Mouse (Mus musculus) liver, adult 10 weeks (tissue): ENCODE results near the gene Zfp467. TPM values are rescaled to one million over a fixed set of nuclear protein-coding genes. Genes with fewer than 3 reads are reported as not detected.

Experiments
- polyA plus RNA-seq: library from polyadenylated mRNA; stranded (reverse); fragments of 350-450 nt; fragmentation: Illumina TruSeq; extraction: RNeasy Lipid Tissue Mini Kit (QIAGEN cat#74804); gene quantifications from one replicate; pipeline ENCODE4 v1.2.3, GENCODE M21; 2014; ENCODE audit warnings: low read depth, low replicate concordance

Zfp467 gene
- polyA plus RNA-seq, result 10.0 TPM

DNA sequence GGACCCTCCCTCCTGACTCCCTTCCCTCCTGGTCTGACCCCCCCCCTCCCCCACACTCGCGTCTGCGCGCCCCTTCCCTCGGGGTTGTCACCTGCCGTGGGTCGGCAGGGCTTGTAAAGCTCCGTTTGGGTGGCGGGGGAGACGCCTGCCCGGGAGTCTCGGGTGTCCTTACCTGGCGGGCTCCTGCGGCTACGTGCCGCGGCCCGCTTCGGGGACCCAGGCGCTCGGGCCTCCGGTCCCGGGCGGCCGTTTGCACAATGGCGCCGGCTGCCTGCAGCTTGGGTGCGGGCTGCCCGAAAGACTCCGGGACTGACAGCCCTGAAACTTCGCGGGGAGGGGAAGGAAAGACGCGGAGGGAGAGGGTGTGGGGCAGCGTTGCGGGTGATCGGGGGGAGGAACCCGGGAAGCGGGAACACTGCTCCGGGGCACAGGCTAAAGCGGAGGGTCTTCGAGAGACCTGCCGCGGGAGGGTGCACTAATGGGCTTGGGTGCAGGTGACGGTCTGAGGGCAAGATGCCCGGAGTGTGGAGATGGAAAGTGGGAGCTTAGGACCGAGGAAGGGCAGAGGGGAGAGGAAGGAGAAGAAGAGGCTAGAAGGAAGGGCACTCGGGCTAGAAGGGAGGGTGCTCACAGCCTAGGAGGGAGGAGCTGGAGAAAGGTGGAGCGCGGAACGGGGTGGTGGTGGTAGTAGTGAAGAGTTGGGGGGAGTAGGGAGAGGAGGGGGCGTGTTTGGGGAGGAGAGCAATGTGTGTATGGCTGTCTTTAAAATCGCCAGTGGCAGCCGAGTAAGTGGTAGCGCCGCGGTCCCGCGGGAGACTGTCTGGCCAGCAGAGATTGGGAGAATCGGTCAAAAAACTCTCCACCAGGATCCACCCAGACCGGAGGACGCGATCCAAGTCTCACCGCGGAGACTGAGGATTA lies at the start of gene Zfp467:
TSS of gene Zfp467 (minus strand) at position 645 of the 921 bp plus-strand sequence.

DNA sequence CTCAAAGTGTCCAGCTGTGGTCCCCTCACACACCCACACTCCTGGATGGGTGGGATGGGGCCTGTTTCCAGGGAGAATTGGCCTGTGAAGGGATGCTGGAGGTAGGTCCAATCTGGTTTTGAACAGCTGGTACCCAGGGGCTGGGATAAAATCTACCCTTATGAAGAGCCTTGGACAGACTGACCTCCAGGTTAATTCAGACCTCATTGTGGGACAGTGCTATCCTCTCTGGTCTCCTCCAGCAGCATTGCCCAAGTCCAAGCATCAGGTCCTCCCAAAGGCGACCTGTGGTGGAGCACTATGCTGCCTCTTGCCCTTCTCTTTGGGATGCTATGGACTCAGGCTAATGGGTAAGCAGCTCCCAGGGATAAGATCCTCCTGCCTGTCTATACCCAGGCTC lies 2.3 kb upstream of the Zfp467 start, which contains the start of gene Sspo:
TSS of gene Sspo (plus strand) at position 301 of the 400 bp plus-strand sequence.

DNA sequence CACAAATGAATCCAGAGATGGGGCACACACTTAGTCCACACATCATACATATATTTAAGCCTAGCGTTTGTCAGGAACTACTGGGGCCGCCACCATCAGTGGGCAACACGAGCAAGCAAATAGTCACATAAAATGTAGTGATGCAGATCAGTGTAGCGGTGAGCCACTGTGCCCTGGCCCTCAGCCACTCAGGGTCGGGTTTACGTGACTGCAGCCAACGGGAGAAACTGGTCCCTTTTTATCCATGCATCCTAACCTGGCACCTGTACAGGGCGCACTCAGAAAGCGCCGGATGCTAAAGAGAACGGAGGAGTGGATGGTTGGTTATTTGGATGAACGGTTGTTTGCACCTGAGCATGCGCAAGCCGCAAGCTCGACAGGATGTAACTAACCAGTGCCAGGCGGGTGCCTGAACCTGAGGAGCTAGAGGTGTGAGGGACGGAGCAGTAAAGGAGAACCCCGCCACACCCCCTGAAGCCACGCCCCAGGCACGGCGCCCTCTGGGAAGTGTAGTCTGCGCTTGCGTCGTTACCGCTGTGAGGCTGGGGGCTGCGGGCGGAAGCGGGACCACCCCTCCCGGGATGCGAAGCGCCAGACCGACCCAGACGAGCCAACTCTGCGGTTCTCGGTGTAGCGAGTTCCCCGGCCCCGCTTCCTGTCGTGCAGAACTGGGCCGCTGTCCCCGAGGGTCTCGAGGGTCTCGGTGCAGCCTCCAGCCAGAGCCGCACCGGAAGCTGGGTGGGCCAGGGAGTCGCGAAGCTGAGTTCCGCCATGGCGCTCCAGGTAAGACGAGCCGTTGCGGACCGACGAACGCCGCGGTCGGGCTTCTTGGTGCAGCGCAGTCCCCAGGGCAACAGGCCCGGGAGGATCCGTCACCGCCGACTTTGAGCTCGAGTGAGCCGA lies 50.3 kb downstream of the Zfp467 start, which contains the start of gene Krba1:
TSS of gene Krba1 (plus strand) at position 482 of the 903 bp plus-strand sequence.

Other genes starting within 250 kb of the Zfp467 start
- gene Krba1, start 50.2 kb downstream of the Zfp467 start, polyA plus RNA-seq, result 2.4 TPM
- not detected for gene Sspo, start 2.4 kb upstream of the Zfp467 start, polyA plus RNA-seq
- gene Atp6v0e2, start 91.8 kb upstream of the Zfp467 start, polyA plus RNA-seq, result 0.40 TPM
- gene Lrrc61, start 109.0 kb upstream of the Zfp467 start, polyA plus RNA-seq, result 5.0 TPM
- 262 TPM for gene Rarres2, start 127.0 kb upstream of the Zfp467 start, polyA plus RNA-seq
- gene Gm45021, start 143.8 kb upstream of the Zfp467 start, polyA plus RNA-seq, result not detected
- gene Repin1, start 148.1 kb upstream of the Zfp467 start, polyA plus RNA-seq, result 15.9 TPM
- gene Gm44965, start 148.1 kb upstream of the Zfp467 start, polyA plus RNA-seq, result not detected
- 0.08 TPM for gene Zfp775, start 156.2 kb upstream of the Zfp467 start, polyA plus RNA-seq
- gene AI854703, start 180.9 kb upstream of the Zfp467 start, polyA plus RNA-seq, result not detected
- 8.2 TPM for gene Gimap8, start 201.4 kb upstream of the Zfp467 start, polyA plus RNA-seq
- 31.5 TPM for gene Gimap9, start 230.3 kb upstream of the Zfp467 start, polyA plus RNA-seq
- gene Gimap4, start 238.7 kb upstream of the Zfp467 start, polyA plus RNA-seq, result 32.8 TPM